Mouse (Mus musculus): Measurements from ENCODE around the gene Clybl. TPM values are rescaled to one million over a fixed set of nuclear protein-coding genes. Genes with fewer than 3 reads are reported as not detected.

Clybl gene
- polyA plus RNA-seq (2016; fragmentation: Nextera tagmentation; extraction: Ambion mirVana), result 28.6 and 31.3 TPM in 2 replicates

- no peaks in the 10 kb centered on the region for H3K9me3 ChIP-seq
- H3K36me3 ChIP-seq, result no peaks in the 10 kb centered on the region
- peak within 1 kb of the TSS; percentile 77 for H3K4me3 ChIP-seq
- peak within 1 kb of the TSS; percentile 90 for H3K27ac ChIP-seq
- peak; percentile 96 for DNase-seq (ENCODE audit: low spot score)
- H3K4me1 ChIP-seq (replicated peaks), result peaks cover 16% of the 10 kb centered on the region
- peaks cover 21% of the 10 kb centered on the region for H3K27me3 ChIP-seq (ENCODE audit: insufficient read depth, poor library complexity, severe bottlenecking)
- WGBS, result 3% methylated on average over 45 of the region's 45 CpGs
Observed at GRCm38 (mm10) chr14:122181078-122181814, at the start of gene Clybl. Gene Clybl, plus strand, starts transcription at chr14:122181704.

- H3K36me3 ChIP-seq, result peaks cover 64% of the 10 kb centered on the region
- no peak for DNase-seq (ENCODE audit: low spot score)
- no peaks in the 10 kb centered on the region for H3K4me1 ChIP-seq (replicated peaks)
- H3K27me3 ChIP-seq (ENCODE audit: insufficient read depth, poor library complexity, severe bottlenecking), result no peaks in the 10 kb centered on the region
- no peak overlapping the region for H3K27ac ChIP-seq
- no peak overlapping the region for H3K4me3 ChIP-seq
- 93% methylated on average over 3 of the region's 3 CpGs for WGBS
- H3K9me3 ChIP-seq, result no peaks in the 10 kb centered on the region
Observed at GRCm38 (mm10) chr14:122136368-122136928, 45.1 kb upstream of the Clybl start.

DNA sequence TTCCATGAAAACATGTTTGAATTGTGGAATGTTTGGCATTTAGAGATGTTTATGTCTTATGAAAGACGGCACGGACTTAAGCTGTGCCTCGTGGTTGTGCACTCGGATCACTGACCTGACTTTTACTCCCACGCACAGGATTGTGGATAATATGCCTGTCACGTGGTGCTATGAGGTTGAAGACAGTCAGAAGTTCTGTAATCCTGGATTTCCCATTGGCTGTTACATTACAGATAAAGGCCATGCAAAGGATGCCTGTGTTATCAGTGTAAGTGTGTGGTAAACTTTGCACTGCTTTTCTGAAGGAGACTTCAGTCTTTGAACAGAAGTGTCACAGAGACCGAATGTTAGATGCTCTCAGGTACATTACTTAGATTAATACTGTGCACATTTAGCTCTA, 44.3 kb upstream of the Clybl start:
- H3K27ac ChIP-seq, result no peak overlapping the region
- no peaks in the 10 kb centered on the region for H3K27me3 ChIP-seq (ENCODE audit: insufficient read depth, poor library complexity, severe bottlenecking)
- WGBS, result 94% methylated on average over 7 of the region's 7 CpGs
- H3K9me3 ChIP-seq, result no peaks in the 10 kb centered on the region
- no peaks in the 10 kb centered on the region for H3K4me1 ChIP-seq (replicated peaks)
- peaks cover 67% of the 10 kb centered on the region for H3K36me3 ChIP-seq
- no peak overlapping the region for H3K4me3 ChIP-seq
- no peak for DNase-seq (ENCODE audit: low spot score)

DNA sequence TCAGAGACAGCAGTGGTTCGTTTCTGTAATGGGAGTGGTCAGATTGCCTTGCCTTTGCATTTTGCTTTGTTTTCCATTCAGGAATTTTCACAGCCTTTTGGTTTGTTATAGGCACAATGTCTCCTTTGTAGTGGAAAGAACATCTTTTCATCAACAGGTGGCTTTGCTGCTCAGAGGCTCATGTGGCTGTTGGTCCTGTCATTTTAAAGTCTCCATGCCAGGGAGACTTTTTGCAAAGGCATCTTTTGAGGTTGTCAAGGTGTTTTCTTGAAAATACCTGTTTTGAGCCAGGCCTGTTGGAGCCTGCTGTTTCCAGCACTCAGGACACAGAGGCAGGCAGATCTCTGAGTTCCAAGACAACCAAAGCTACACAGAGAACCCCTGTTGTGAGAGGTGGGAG, 41.4 kb upstream of the Clybl start:
- no peak overlapping the region for H3K4me3 ChIP-seq
- DNase-seq (ENCODE audit: low spot score), result no peak

GRCm38 (mm10) chr14:122143585-122144269, 37.8 kb upstream of the Clybl start:
- H3K36me3 ChIP-seq, result peaks cover 99% of the 10 kb centered on the region
- H3K27ac ChIP-seq, result no peak overlapping the region
- no peaks in the 10 kb centered on the region for H3K9me3 ChIP-seq
- DNase-seq (ENCODE audit: low spot score), result no peak
- no peaks in the 10 kb centered on the region for H3K4me1 ChIP-seq (replicated peaks)
- H3K27me3 ChIP-seq (ENCODE audit: insufficient read depth, poor library complexity, severe bottlenecking), result no peaks in the 10 kb centered on the region
- no peak overlapping the region for H3K4me3 ChIP-seq
- WGBS, result 93% methylated on average over 4 of the region's 4 CpGs

More for the DNA sequence above, 41.4 kb upstream of the Clybl start:
- peaks cover 83% of the 10 kb centered on the region for H3K36me3 ChIP-seq
- no peaks in the 10 kb centered on the region for H3K9me3 ChIP-seq
- no peaks in the 10 kb centered on the region for H3K4me1 ChIP-seq (replicated peaks)
- WGBS, result 69% methylated on average over 1 of the region's 1 CpGs
- H3K27me3 ChIP-seq (ENCODE audit: insufficient read depth, poor library complexity, severe bottlenecking), result no peaks in the 10 kb centered on the region
- no peak overlapping the region for H3K27ac ChIP-seq

- no peak for DNase-seq (ENCODE audit: low spot score)
- H3K4me3 ChIP-seq, result no peak overlapping the region
- H3K36me3 ChIP-seq, result peaks cover 98% of the 10 kb centered on the region
- H3K9me3 ChIP-seq, result no peaks in the 10 kb centered on the region
- 83% methylated on average over 1 of the region's 1 CpGs for WGBS
- H3K27me3 ChIP-seq (ENCODE audit: insufficient read depth, poor library complexity, severe bottlenecking), result no peaks in the 10 kb centered on the region
- H3K4me1 ChIP-seq (replicated peaks), result no peaks in the 10 kb centered on the region
- no peak overlapping the region for H3K27ac ChIP-seq
Observed at GRCm38 (mm10) chr14:122145374-122145773, 36.1 kb upstream of the Clybl start.

- Histone ChIP-seq H3K27ac (no peak overlapping the region), H3K9me3 (no peaks in the 10 kb centered on the region), H3K36me3 (peaks cover 98% of the 10 kb centered on the region), H3K4me3 (no peak overlapping the region), H3K4me1 (replicated peaks) (no peaks in the 10 kb centered on the region), H3K27me3 (ENCODE audit: insufficient read depth, poor library complexity, severe bottlenecking) (no peaks in the 10 kb centered on the region)
- WGBS, result 59% methylated on average over 5 of the region's 5 CpGs
- no peak for DNase-seq (ENCODE audit: low spot score)
Observed at GRCm38 (mm10) chr14:122150616-122151015, 30.9 kb upstream of the Clybl start.

- WGBS, result 92% methylated on average over 7 of the region's 7 CpGs
- no peaks in the 10 kb centered on the region for H3K27me3 ChIP-seq (ENCODE audit: insufficient read depth, poor library complexity, severe bottlenecking)
- no peak for DNase-seq (ENCODE audit: low spot score)
- no peak overlapping the region for H3K27ac ChIP-seq
- no peaks in the 10 kb centered on the region for H3K4me1 ChIP-seq (replicated peaks)
- peaks cover 78% of the 10 kb centered on the region for H3K36me3 ChIP-seq
- no peak overlapping the region for H3K4me3 ChIP-seq
- no peaks in the 10 kb centered on the region for H3K9me3 ChIP-seq
Observed at GRCm38 (mm10) chr14:122157738-122158137, 23.8 kb upstream of the Clybl start.

- WGBS, result 100% methylated on average over 1 of the region's 1 CpGs
- peaks cover 60% of the 10 kb centered on the region for H3K36me3 ChIP-seq
- no peaks in the 10 kb centered on the region for H3K4me1 ChIP-seq (replicated peaks)
Observed at GRCm38 (mm10) chr14:122160916-122161315, 20.6 kb upstream of the Clybl start.

DNA sequence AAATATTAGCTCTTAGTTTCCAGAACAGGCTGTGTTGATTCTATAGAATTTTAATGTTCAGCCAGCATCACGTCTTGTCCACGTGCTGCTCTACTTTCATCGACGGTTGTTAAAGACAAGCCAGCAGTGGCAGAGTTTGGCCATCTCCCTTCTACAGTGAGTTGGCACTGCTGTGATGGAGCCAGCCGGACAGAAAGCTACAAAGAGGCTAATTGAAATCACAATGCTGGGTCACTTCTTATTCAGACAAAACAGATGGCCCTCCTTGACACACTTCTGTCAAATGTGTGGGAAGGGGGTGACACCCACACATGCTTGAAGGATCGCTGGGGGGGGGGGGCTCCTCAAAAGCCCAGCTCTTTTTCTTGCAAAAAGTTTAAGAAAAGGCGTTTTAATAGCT, 12.6 kb upstream of the Clybl start:
- Histone ChIP-seq H3K9me3 (no peaks in the 10 kb centered on the region), H3K4me3 (no peak overlapping the region), H3K36me3 (peaks cover 9% of the 10 kb centered on the region), H3K27me3 (ENCODE audit: insufficient read depth, poor library complexity, severe bottlenecking) (no peaks in the 10 kb centered on the region), H3K4me1 (replicated peaks) (peaks cover 19% of the 10 kb centered on the region), H3K27ac (no peak overlapping the region)
- 71% methylated on average over 7 of the region's 7 CpGs for WGBS
- DNase-seq (ENCODE audit: low spot score), result no peak

More at GRCm38 (mm10) chr14:122160916-122161315, 20.6 kb upstream of the Clybl start:
- no peak for DNase-seq (ENCODE audit: low spot score)
- no peaks in the 10 kb centered on the region for H3K27me3 ChIP-seq (ENCODE audit: insufficient read depth, poor library complexity, severe bottlenecking)
- no peak overlapping the region for H3K4me3 ChIP-seq
- H3K9me3 ChIP-seq, result no peaks in the 10 kb centered on the region
- H3K27ac ChIP-seq, result no peak overlapping the region

GRCm38 (mm10) chr14:122170202-122170781, 11.2 kb upstream of the Clybl start:
- DNase-seq (ENCODE audit: low spot score), result no peak
- H3K4me1 ChIP-seq (replicated peaks), result peaks cover 19% of the 10 kb centered on the region
- no peaks in the 10 kb centered on the region for H3K36me3 ChIP-seq
- peak overlapping the region; percentile 59; the same call in 1 of the 2 replicates for H3K27ac ChIP-seq
- H3K9me3 ChIP-seq, result no peaks in the 10 kb centered on the region
- no peak overlapping the region for H3K4me3 ChIP-seq
- H3K27me3 ChIP-seq (ENCODE audit: insufficient read depth, poor library complexity, severe bottlenecking), result no peaks in the 10 kb centered on the region
- 79% methylated on average over 7 of the region's 7 CpGs for WGBS

DNA sequence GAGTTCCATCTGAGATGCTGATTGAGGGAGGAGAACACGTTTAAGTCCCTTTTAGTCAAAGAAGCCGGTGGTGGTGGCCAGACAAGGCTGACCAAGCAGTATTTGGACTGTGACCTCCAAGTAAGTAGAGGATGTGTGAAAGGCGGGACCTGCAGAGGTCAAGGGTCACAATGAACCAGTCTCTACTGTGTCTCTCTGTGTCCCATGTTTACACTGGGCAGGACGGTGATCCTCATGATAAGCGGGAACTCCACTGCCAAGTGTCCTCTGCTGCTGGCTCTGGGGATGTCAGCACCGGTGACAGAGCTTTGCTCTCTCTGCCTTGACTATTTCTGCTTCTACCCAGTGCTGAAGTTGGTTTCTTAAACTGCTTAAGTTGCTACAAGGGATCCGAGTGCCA, 10.5 kb upstream of the Clybl start:
- Histone ChIP-seq H3K4me3 (no peak overlapping the region), H3K27ac (no peak overlapping the region), H3K36me3 (no peaks in the 10 kb centered on the region), H3K27me3 (ENCODE audit: insufficient read depth, poor library complexity, severe bottlenecking) (no peaks in the 10 kb centered on the region), H3K9me3 (no peaks in the 10 kb centered on the region), H3K4me1 (replicated peaks) (peaks cover 19% of the 10 kb centered on the region)
- 82% methylated on average over 7 of the region's 7 CpGs for WGBS
- no peak for DNase-seq (ENCODE audit: low spot score)

Measured in hindbrain, embryonic 10.5 days (tissue).